Mouse (Mus musculus) spleen, adult 12 weeks (tissue): ENCODE results near the gene Phf21b.

Experiments
- DNase-seq: peaks from one replicate; pipeline ENCODE4 v3.0.0; 2022; ENCODE audit warnings: low spot score

Phf21b gene

DNA sequence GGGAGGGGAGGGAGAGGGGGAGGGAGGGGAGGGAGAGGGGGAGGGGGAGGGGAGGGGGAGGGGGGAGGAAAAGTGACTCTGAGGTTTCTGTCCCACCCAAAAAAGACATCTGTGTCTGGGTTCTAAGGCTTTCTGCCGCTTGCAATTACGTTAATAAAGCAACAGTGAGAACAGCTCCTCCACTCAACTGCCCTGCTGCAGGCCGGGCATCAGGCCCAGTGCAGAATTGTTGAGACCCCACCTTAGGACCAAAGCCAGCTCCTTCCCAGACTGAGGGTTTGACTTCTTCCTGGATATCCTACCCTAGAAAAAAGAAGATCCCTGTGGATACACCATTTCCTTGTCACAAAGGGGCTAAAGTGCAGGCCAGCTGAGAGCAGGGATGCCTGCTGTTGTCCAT is 9.6 kb downstream of the Phf21b start:
- DNase-seq: no peak

- DNase-seq: no peak
Observed at GRCm38 (mm10) chr15:84844831-84845230, 11.0 kb downstream of the Phf21b start.

GRCm38 (mm10) chr15:84843034-84843433 is 12.8 kb downstream of the Phf21b start:
- DNase-seq: no peak

DNA sequence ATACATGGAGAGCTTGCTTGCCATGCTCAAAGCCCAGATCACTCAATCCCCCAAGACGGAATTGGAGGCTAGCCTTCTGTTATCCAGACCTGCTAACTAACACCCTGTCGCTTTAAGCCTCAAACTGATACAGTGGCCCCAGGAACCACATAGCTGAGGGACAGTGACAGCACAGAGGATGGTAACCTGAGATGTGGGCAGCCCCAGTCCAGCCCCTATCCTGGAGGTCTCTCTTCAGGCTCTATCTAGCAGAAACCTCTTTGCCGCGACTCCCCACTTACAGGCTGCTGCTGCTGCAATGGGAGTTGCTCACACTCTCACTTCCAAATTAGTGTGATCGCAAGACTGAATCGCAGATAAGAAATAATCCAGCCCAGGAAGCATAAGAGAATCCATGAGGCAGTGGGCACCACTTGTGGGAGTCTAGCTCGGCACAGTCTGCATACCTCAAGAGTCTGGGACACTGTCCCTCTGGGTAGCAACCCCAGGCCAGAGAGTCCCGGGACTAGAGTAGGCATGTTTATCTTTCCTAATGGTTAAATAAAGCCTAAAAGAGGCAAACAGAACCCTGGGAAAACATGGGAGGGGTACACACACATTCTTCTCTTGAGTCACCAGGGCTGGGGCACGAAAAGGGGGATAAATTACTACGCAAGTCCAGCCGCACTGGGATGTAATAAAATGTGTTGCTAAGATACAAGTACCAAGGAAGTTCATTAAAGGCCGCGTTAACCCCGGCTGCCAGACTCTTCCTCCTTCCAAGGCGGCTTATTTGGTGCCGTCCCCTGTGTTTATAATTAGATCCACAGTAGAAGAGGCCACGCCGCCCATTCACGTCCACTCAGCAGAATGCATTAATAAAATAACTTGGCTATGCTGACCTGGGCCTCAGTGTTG is 13.7 kb downstream of the Phf21b start:
- DNase-seq: no peak

DNA sequence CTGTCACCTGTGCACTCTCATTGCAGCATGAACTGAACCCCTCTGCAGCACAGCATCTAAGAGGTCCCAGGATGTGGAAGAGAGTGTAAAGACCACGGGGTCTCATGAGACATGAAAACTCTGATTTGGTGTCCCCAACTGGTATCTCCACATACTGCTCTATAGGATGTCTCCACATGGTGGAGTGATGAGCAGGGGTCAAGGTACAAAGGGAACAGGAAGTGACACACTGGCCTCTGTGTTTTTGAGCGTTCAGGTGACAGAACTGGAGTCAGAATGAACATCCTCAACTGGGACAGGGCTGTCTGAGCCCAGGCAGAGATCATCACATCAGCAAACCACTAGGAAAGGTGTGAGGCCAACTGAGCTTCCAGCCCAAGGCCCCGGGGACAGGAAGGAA is 15.3 kb downstream of the Phf21b start:
- DNase-seq: no peak

DNA sequence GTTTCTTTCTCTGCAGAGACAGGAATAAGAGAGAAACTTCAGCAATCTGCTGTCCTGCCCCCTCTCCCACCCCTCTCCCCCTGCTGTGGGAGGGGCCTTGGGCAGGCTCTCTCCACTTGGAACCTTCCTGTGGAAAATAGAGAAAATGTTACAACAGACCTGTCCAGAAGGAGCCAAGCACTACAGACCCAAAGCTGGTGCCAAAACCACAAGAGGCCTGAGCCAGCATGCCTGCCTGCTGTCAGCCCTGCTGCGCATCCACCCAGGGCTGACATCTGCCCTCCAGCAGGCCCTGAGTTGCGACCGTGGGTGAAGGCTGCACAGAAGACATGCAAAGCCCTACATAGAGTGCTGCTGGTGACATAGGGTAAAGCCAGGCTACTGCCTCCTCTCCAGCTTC is 16.3 kb downstream of the Phf21b start:
- no peak for DNase-seq

GRCm38 (mm10) chr15:84837896-84838295 is 18.0 kb downstream of the Phf21b start:
- DNase-seq: no peak

DNA sequence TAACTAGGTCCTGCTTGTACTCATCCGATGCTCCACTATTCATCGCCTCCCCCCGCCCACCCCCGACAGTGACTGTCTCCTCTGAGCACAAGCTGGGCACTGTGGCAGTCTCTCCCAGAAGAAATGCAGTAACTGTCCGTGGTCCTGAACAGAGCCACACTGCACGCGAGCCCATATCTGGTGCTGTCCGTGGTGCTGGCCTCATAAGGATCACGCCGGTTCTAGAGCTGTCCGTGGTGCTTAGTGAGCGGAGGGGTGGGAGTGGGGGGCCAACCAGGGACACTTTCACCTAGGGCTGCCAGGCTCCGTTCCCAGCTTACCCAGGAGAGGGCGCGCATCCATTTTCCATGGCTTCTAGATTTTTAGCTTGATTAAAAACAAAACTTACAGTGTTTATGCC is 26.4 kb downstream of the Phf21b start:
- peak; percentile 21 for DNase-seq

DNA sequence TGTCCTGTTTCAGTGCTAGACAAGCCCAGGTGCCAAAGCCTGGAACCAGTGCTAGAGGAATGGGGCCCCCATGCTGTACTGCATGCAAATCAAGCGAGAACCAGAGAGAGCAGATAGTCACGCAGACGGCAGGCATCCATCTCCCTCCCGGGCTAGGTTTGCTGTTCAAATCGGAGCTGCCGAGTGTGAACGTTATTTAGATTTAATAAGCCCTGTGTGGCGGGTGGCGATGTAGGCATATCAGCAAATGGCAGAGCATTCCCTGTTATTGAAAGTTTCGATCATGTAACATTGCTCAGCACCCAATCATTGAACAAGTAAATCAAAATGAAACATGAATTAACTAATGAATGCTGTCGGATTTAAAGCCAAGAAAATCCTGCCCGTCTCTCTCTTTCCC is 27.2 kb downstream of the Phf21b start:
- no peak for DNase-seq

DNA sequence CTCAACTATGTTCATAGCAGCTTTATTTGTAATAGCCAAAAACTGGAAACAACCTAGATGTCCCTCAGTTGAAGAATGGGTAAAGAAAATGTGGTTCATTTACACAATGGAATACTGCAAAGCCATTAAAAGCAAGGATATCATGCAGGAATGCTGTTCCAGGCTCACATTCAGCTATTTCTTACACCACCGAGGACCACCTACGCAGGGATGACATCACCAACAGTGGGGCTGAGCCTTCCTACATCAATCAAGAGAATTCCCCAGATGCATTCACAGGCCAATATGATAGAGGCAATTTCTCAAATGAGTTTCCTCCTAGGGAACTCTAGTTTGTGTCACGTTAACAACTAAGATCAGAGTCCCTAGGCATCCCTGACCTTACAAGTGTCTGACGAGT is 32.8 kb downstream of the Phf21b start:
- no peak for DNase-seq

GRCm38 (mm10) chr15:84820811-84821210 is 35.0 kb downstream of the Phf21b start:
- no peak for DNase-seq

DNA sequence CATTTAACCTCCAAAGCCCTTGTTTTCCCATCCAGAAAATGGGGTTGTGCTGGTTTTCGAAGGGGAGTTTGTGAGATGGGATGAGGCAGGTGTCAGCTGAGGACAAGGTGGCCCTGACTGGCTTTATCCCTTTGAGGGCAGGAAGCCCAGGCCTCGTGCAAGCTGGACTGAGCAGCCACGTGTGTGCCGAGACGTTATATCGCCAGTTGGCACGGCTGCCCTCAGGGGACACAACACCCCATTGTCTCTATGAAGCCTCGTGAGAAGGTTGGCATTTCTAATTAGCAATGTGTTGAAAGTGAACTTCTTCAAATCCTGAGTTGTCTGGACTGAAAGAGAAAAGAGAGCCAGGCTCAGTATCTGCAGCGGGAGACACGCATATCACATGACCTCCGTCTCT is 37.6 kb downstream of the Phf21b start:
- DNase-seq: no peak

DNA sequence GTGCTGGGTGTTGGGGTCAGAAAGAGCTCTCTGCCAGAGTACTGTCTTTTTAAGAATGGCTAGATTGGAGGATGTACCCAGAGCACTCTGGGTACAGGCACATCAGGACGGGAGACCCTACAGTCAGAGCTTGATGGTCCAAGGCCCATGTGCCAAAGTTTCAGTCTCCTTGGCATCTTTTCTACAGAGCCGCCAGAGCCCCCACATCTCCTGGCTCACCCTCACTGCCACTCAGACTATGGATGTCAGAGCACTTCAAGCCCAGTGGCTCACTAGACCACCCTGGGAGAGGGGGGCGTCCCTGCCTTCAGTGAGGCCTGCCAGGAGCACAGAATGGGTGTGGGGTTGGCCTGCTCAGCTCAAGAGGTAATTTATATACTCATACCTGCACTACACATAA is 38.3 kb downstream of the Phf21b start:
- DNase-seq: no peak

- DNase-seq: no peak
Observed at GRCm38 (mm10) chr15:84815171-84815570, 40.7 kb downstream of the Phf21b start.

DNA sequence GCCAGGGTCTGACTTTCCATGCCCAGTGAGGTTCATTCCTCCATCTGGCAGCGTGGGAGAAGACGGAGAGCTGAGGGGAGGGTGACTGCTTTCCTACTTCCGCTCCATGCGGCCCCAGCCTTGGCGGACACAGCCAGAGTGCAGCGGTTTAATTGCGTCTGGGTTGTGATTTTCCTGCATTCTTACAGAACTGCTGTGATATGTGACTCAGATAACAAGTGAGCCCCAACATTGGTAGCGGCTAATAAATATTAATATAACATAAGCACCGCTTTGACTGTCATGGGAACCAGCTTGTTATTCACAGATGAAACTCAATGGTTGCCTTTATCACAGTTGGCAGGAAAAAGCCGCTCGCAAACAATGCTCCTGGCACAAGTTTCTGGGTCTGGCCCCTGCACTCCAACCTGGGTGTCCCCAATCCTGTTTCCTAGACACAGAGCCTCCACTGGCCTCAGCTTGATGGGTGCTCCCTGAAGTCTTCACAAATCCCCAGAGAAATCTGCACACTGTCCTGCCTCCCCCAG is 43.0 kb downstream of the Phf21b start:
- no peak for DNase-seq

- no peak for DNase-seq
Observed at GRCm38 (mm10) chr15:84811126-84811525, 44.7 kb downstream of the Phf21b start.

GRCm38 (mm10) chr15:84809275-84809952 is 46.4 kb downstream of the Phf21b start:
- DNase-seq: no peak

GRCm38 (mm10) chr15:84803685-84804084 is 52.2 kb downstream of the Phf21b start:
- peak; percentile 10 for DNase-seq

GRCm38 (mm10) chr15:84800132-84800531 is 55.7 kb downstream of the Phf21b start:
- DNase-seq: no peak

- no peak for DNase-seq
Observed at GRCm38 (mm10) chr15:84793649-84794048, 62.2 kb downstream of the Phf21b start.

DNA sequence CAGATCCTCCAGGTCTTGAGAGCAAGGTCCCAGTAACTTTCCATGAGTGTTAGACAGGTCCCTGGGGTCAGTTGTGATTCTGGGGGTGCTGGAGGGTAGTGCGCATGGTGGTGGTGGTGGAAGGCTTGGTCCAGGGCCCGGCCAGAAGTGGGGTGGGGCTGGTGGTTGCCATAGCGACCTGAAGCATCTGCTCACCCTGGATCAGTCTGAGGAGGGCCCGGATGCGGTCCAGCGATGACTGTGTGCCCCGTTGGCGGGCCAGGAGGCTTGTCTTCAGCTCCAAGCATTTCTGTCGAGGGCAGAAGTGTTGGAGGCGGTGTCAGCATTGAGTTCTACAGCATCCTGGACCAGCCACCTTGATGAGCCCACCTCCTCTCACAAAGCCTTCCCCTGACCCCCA is 68.7 kb downstream of the Phf21b start:
- no peak for DNase-seq

DNA sequence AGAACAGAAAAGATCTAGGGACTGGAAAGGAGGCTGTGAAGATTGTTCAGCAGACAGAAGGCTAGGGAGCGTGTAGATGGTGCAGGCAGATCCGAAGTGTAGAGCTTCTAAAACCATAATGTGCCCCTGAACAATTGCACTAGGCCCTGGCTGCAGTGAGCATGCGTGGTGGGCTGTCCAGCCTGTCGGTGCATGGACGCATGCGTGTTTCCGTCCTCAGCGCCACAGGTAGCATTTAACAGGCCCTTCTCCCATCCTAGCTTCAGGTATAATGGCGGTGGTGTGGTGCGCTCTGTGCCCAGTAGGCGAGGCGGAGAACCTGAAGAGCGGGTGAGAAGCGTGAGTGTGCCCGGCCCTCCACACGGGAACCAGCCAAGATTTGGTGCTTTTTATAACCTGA is 71.0 kb downstream of the Phf21b start:
- DNase-seq: no peak

DNA sequence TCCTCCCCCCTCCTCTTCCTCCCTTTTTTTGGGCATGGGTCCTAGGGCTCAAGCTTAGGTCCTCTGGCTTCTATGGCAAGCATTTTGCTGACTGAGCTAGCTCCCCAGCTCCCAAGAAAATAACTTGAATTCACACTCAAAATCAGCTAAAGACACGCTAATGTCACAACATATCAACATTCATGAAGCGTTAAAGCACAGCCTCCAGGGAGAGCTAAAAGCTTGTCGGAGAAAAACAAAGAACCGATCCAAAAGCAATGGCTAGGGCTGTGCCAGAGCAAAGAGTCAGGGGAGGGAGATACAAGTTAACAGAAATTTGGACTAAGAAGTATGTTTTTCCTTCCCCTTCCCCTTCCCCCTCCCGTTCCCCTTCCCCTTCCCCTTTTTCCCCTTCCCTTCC is 77.3 kb downstream of the Phf21b start:
- no peak for DNase-seq
